Mouse (Mus musculus) granulocyte monocyte progenitor cell, adult 5-6 weeks (primary cell): Measurements from ENCODE around the gene Dnaja3. TPM values are rescaled to one million over a fixed set of nuclear protein-coding genes. Genes with fewer than 3 reads are reported as not detected.

Experiments used
- ATAC-seq: replicated peaks from 2 replicates; pipeline ENCODE4 v1.8.0; 2016; ENCODE audit warnings: mild to moderate bottlenecking, moderate TSS enrichment, inconsistent platforms; ENCODE audit not compliant: poor library complexity, severe bottlenecking
- total RNA-seq, 2 experiments: library from RNA; stranded (forward) in 1 of 2; stranded (reverse) in 1 of 2; fragments of 200-712, 200-1000 nt in 1 of 2; fragments of >200 nt in 1 of 2; fragmentation: Nextera tagmentation in 1 of 2; gene quantifications; 2 replicates each; pipeline ENCODE4 v1.2.3; 2014 to 2017

Gene Dnaja3
- total RNA-seq, 2 experiments from 2014 or later, result 45.8 to 66.4 TPM

- ATAC-seq, result peak; percentile 62
These were observed 33.2 kb upstream of the Dnaja3 start for GRCm38 (mm10) chr16:4606431-4607084.

- ATAC-seq, result peak; percentile 64
These were observed 31.8 kb upstream of the Dnaja3 start for GRCm38 (mm10) chr16:4607818-4608531.

- ATAC-seq, result no peak
These were observed 31.2 kb upstream of the Dnaja3 start for GRCm38 (mm10) chr16:4608532-4609059.

GRCm38 (mm10) chr16:4611193-4611592 lies 28.6 kb upstream of the Dnaja3 start:
- no peak for ATAC-seq

- ATAC-seq, result no peak
These were observed 28.1 kb upstream of the Dnaja3 start for GRCm38 (mm10) chr16:4611676-4612075.

GRCm38 (mm10) chr16:4613736-4614135 lies 26.1 kb upstream of the Dnaja3 start:
- no peak for ATAC-seq

GRCm38 (mm10) chr16:4614639-4615038 lies 25.1 kb upstream of the Dnaja3 start:
- ATAC-seq, result no peak

- no peak for ATAC-seq
These were observed 24.5 kb upstream of the Dnaja3 start for GRCm38 (mm10) chr16:4615297-4615696.

- no peak for ATAC-seq
These were observed 23.0 kb upstream of the Dnaja3 start for GRCm38 (mm10) chr16:4616829-4617228.

GRCm38 (mm10) chr16:4624074-4624473 lies 15.7 kb upstream of the Dnaja3 start:
- ATAC-seq, result no peak

GRCm38 (mm10) chr16:4624481-4625110 lies 15.2 kb upstream of the Dnaja3 start, which contains the start of gene Pam16:
Gene Pam16 (minus strand): TSS chr16:4624988.
- peak; percentile 89 for ATAC-seq

- ATAC-seq, result no peak
These were observed 12.7 kb upstream of the Dnaja3 start for GRCm38 (mm10) chr16:4627105-4627504.

GRCm38 (mm10) chr16:4628898-4629419 lies 10.8 kb upstream of the Dnaja3 start:
- no peak for ATAC-seq

- peak; percentile 78 for ATAC-seq
These were observed 9.8 kb upstream of the Dnaja3 start for GRCm38 (mm10) chr16:4629950-4630349.

GRCm38 (mm10) chr16:4632050-4632449 lies 7.7 kb upstream of the Dnaja3 start:
- no peak for ATAC-seq

- no peak for ATAC-seq
These were observed 6.1 kb upstream of the Dnaja3 start for GRCm38 (mm10) chr16:4633661-4634060.

GRCm38 (mm10) chr16:4634681-4635080 lies 5.1 kb upstream of the Dnaja3 start:
- ATAC-seq, result no peak

GRCm38 (mm10) chr16:4635760-4636159 lies 4.0 kb upstream of the Dnaja3 start:
- ATAC-seq, result no peak

GRCm38 (mm10) chr16:4638891-4639390 lies 848 bp upstream of the Dnaja3 start:
- no peak for ATAC-seq

- ATAC-seq, result peak; percentile 68
These were observed 647 bp downstream of the Dnaja3 start for GRCm38 (mm10) chr16:4640267-4641005.
